Mouse (Mus musculus) kidney, postnatal 14 days (tissue): ENCODE data around the gene M6pr.

ENCODE experiments used
- DNase-seq: peaks from one replicate; pipeline ENCODE4 v3.0.0; 2022; ENCODE audit warnings: mixed read lengths

Gene M6pr

GRCm38 (mm10) chr6:122308505-122309393, at the start of gene M6pr:
TSS of gene M6pr (plus strand) at chr6:122308720.
- DNase-seq = peak; percentile 97

GRCm38 (mm10) chr6:122262543-122262942, 46.0 kb upstream of the M6pr start:
- no peak for DNase-seq

GRCm38 (mm10) chr6:122268561-122268960, 40.0 kb upstream of the M6pr start:
- DNase-seq = peak; percentile 66

DNA sequence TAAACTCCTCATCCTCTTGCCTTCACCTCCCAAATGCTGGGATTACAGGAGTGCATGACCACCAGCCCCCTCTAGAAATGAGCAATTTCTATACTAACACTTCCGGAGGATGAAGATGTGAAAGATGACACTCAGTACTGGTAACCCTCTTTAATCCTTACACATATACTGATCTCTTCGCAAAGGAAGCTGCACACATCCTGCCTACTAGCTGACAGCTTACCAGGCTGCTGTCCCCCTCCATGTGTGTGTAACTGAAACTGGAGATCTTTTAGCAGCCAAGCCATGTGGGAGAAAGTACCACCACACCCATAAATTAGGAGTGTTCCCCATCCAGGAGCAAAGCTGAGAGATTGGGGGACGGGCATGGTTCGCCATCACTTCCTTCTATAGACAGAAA, 39.4 kb upstream of the M6pr start:
- DNase-seq = no peak

DNA sequence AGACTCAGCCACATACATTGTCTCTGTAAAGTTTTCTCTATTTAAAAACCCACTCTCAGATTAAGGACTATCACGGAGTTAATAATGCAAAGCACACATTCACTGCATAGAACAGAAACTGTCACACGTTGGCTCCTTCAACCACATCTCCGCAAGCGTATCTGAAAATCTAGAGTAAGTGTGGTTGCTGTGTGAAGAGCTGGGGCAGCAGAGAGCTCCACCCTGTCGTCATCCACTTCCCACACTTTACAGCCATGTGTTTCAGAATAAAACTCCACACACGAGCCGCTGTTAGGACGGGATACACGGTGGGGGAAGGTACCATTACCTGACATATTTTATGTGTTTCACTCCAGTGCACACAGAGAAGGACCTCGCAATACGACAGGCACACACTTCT, 38.4 kb upstream of the M6pr start:
- DNase-seq = no peak

GRCm38 (mm10) chr6:122274546-122274945, 34.0 kb upstream of the M6pr start:
- no peak for DNase-seq

- DNase-seq = no peak
Observed at GRCm38 (mm10) chr6:122276565-122276964, 32.0 kb upstream of the M6pr start.

DNA sequence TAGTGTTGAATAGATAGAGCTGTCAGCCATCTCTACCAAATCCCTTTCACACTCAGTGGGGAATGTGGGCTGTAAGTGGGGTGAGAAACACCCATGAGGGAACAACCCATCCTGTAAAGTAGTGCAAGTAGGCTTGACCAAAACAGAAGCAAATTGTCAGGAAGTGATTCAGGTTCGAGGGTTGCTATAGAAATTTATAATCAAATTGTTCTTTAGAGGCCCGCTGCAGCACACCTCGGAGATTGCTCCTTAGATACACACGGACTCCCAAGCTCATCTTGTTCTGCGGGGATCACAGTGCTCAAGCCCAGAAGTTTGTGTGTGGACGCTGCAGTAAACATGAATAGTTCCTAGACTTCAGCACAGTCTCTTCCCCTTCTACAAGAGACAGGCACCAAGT, 25.7 kb upstream of the M6pr start, which contains the start of gene Klrg1:
Gene Klrg1 (minus strand): TSS at position 101 of the 400 bp plus-strand sequence.
- no peak for DNase-seq

GRCm38 (mm10) chr6:122283429-122283828, 25.1 kb upstream of the M6pr start:
- DNase-seq = no peak

DNA sequence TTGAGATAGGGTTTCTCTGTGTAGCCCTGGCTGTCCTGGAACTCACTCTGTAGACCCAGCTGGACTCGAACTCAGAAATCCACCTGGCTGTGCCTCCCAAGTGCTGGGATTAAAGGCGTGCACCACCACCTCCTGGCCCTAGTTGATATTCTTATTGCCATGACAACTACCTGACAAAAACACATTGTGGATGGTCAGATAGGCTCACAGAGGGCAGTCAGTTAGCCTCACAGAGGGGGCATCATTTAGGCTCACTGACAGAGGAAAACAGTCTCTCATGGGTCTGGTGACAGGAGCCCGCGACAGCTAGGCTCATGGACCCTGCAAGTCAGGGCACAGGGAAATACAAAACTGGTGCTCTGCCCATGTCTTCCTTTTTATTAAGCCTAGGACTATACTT, 24.2 kb upstream of the M6pr start:
- DNase-seq = no peak

DNA sequence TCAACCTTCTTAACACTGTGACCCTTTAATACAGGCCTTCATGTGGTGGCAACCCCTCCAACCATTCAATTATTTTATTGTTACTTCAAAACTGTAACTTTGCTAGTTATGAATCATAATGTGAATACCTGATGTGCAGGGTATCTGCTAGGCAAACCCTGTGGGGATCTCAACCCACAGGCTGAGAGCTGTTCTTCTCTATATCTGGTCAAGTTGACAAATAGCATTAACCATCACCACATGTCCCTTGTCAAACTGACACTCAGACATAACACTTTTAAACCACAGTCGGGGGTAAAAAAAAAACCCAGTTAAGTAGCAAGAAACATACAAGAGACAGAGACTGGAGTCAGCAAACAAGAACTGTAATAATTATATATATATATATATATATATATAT, 23.7 kb upstream of the M6pr start:
- DNase-seq = no peak

DNA sequence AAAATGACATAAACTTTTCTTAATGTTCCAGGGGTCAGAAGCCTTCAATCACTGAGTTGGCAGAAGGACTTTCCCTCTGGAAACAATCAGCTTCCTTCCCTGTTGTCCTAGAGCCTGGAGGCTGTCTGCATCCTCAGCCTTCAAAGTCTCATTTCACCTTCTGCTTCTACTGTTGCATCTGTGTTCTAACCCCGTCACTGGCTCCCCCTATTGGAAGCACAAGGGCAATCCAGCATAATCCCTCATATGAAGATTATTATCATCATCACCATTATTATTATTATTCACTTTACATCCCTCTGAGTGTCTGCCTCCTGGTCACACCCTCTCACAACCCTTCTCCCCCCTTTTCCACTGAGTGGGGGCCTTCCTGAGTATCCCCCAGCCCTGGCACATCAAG, 20.3 kb upstream of the M6pr start:
- no peak for DNase-seq

DNA sequence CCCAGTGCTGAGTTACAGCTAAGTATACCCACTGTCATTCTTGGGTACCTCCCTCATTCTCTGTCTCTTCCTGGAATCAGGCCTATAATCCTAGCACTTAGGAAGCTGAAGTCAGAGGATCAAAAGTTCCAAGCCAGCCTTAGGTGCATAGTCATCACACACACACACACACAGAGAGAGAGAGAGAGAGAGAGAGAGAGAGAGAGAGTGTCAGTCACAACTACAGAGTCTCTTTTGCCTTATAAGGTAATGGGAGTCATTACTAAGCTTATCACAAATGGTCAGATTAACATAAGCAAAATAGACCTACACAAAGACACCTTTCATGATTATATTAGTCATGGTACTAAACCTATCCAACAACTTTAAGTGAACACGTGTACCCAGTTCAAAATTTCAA, 19.2 kb upstream of the M6pr start:
- no peak for DNase-seq

GRCm38 (mm10) chr6:122290253-122290652, 18.3 kb upstream of the M6pr start:
- DNase-seq = no peak

- no peak for DNase-seq
Observed at GRCm38 (mm10) chr6:122291264-122291663, 17.3 kb upstream of the M6pr start.

GRCm38 (mm10) chr6:122291735-122292134, 16.8 kb upstream of the M6pr start:
- DNase-seq = no peak

GRCm38 (mm10) chr6:122292184-122292583, 16.3 kb upstream of the M6pr start:
- no peak for DNase-seq

DNA sequence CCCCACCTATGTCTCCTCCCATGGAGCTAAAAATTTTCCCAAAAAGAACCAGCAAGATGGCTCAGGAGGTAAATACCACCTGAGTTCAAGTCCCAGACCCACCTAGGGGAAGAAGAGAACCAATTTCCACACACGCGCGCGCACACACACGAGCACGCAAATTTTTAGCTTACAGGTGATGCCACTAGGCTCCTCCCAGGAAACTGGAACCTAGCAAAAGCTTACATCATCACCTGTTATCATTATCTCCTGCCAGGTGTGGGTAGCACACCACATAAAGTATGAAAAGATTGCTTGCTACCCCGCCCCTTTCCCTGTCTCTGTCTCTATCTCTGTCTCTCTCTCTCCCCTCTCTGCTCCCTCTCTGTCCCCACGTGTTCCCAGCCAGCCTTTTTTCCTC, 15.4 kb upstream of the M6pr start:
- DNase-seq = no peak

GRCm38 (mm10) chr6:122293796-122294195, 14.7 kb upstream of the M6pr start:
- DNase-seq = no peak

- DNase-seq = no peak
Observed at GRCm38 (mm10) chr6:122294290-122294689, 14.2 kb upstream of the M6pr start.

GRCm38 (mm10) chr6:122295242-122295641, 13.3 kb upstream of the M6pr start:
- no peak for DNase-seq

- no peak for DNase-seq
Observed at GRCm38 (mm10) chr6:122296918-122297278, 11.6 kb upstream of the M6pr start.

- DNase-seq = peak; percentile 40
Observed at GRCm38 (mm10) chr6:122297279-122298222, 11.0 kb upstream of the M6pr start.

GRCm38 (mm10) chr6:122298223-122298609, 10.3 kb upstream of the M6pr start:
- no peak for DNase-seq
